Mouse (Mus musculus) ES-E14 (cell line): ENCODE data around the gene Helz2. TPM values are rescaled to one million over a fixed set of nuclear protein-coding genes. Genes with fewer than 3 reads are reported as not detected.

Experiments used
- DNase-seq: peaks from one replicate; pipeline ENCODE4 v3.0.0-alpha.2; 2013; ENCODE audit warnings: low read depth, low spot score
- H3K27ac ChIP-seq: 2 replicates; pipeline ENCODE4 v1.5.1; 2012; ENCODE audit warnings: low read depth, mild to moderate bottlenecking, low read length, moderate library complexity, mixed read lengths; ENCODE audit not compliant: poor library complexity, insufficient read depth, severe bottlenecking
- H3K36me3 ChIP-seq: 2 replicates; pipeline ENCODE4 v1.6.1; 2012; ENCODE audit warnings: mild to moderate bottlenecking, low read length, moderate library complexity, mixed read lengths; ENCODE audit not compliant: control insufficient read depth, poor library complexity, insufficient read depth, severe bottlenecking
- H3K4me1 ChIP-seq, 2 experiments: fragments of 150-350 bp in 1 of 2; sonication (generic) in 1 of 2; 2 replicates each; pipeline ENCODE4 v1.6.1; 2012; ENCODE audit warnings: low read length in 2 of 2, mild to moderate bottlenecking in 1 of 2, mixed read lengths in 1 of 2; ENCODE audit not compliant: control insufficient read depth in 2 of 2, insufficient read depth in 2 of 2, poor library complexity in 1 of 2
- H3K4me3 ChIP-seq, 2 experiments: fragments of 150-350 bp in 1 of 2; sonication (generic) in 1 of 2; 2 replicates each; pipeline ENCODE4 v1.5.1; 2012; ENCODE audit warnings: low read length in 2 of 2, low read depth in 1 of 2, mild to moderate bottlenecking in 1 of 2, mixed read lengths in 1 of 2; ENCODE audit not compliant: insufficient read depth in 1 of 2, poor library complexity in 1 of 2, severe bottlenecking in 1 of 2
- H3K9ac ChIP-seq: 2 replicates; pipeline ENCODE4 v1.6.1; 2012; ENCODE audit warnings: low read depth, mild to moderate bottlenecking, low read length, mixed read lengths; ENCODE audit not compliant: poor library complexity, insufficient read depth, severe bottlenecking
- H3K9me3 ChIP-seq: fragments of 150-350 bp; sonication (generic); 2 replicates; pipeline ENCODE4 v1.6.1; 2012; ENCODE audit warnings: low read depth, mild to moderate bottlenecking, low read length; ENCODE audit not compliant: control insufficient read depth, insufficient read depth
- CHD2 ChIP-seq: IDR thresholded peaks from 2 replicates; pipeline ENCODE4 v1.6.1; 2014; ENCODE audit warnings: mild to moderate bottlenecking, low read depth, low read length, inconsistent platforms
- HCFC1 ChIP-seq: IDR thresholded peaks from 2 replicates; pipeline ENCODE4 v1.6.1; 2012; ENCODE audit warnings: low read length, inconsistent platforms, borderline replicate concordance; ENCODE audit not compliant: insufficient read depth
- MAFK ChIP-seq: IDR thresholded peaks from 2 replicates; pipeline ENCODE4 v1.6.1; 2014; ENCODE audit warnings: mild to moderate bottlenecking, low read depth, low read length, inconsistent platforms; ENCODE audit not compliant: insufficient read depth
- ZC3H11A ChIP-seq: IDR thresholded peaks from 2 replicates; pipeline ENCODE4 v1.6.1; 2012; ENCODE audit warnings: low read depth, mild to moderate bottlenecking, inconsistent platforms, low read length, borderline replicate concordance
- ZNF384 ChIP-seq: IDR thresholded peaks from 2 replicates; pipeline ENCODE4 v1.6.1; 2012; ENCODE audit warnings: low read depth, low read length, inconsistent platforms
- in situ Hi-C, 2 experiments: fragments of 600-800 bp; cut with MboI; formaldehyde crosslinking; loops; one replicate each; pipeline ENCODE4 v1.15.1; 2025; ENCODE audit warnings: low sequenced_read_pairs in 2 of 2, inconsistent platforms in 1 of 2; ENCODE audit not compliant: unreplicated experiment in 2 of 2
- total RNA-seq: library from RNA; depleted of rRNA; stranded (reverse); fragments of 300-350 nt; gene quantifications from 2 replicates; pipeline ENCODE4 v1.2.3, GENCODE M21; 2012

Gene Helz2
- total RNA-seq, 1 experiment = 2.2 TPM

- Histone ChIP-seq H3K36me3 (peaks cover 6% of the 10 kb centered on the region; the same call in 1 of the 2 replicates), H3K9me3 (no peaks in the 10 kb centered on the region), H3K4me3 (peak overlapping the region in 1 of 2 experiments; percentile 32; a peak in 1 of 4 replicates), H3K27ac (peak overlapping the region; percentile 88; the same call in 1 of the 2 replicates), H3K9ac (peak overlapping the region; percentile 38; the same call in 1 of the 2 replicates), H3K4me1 (peaks cover 2 to 4% of the 10 kb centered on the region in 2 experiments; a peak in 2 of 4 replicates)
- DNase-seq = no peak
- in situ Hi-C loops = no loop called here
- no peak for TF ChIP-seq ZC3H11A
- TF ChIP-seq ZNF384 = no peak
- no peak for TF ChIP-seq MAFK
- TF ChIP-seq CHD2 = no peak
- TF ChIP-seq HCFC1 = no peak
Observed at GRCm38 (mm10) chr2:181189321-181189720, 52.5 kb downstream of the Helz2 start.

GRCm38 (mm10) chr2:181188681-181189080, 53.1 kb downstream of the Helz2 start:
- no peak for TF ChIP-seq ZNF384
- no peak for TF ChIP-seq ZC3H11A
- TF ChIP-seq CHD2 = no peak
- TF ChIP-seq MAFK = no peak
- TF ChIP-seq HCFC1 = no peak
- Histone ChIP-seq H3K27ac (peak overlapping the region; percentile 88), H3K4me3 (peak overlapping the region; percentile 20 to 81), H3K9me3 (no peaks in the 10 kb centered on the region), H3K9ac (peak overlapping the region; percentile 56; the same call in 1 of the 2 replicates), H3K4me1 (peaks cover 2 to 4% of the 10 kb centered on the region in 2 experiments; a peak in 2 of 4 replicates), H3K36me3 (peaks cover 6% of the 10 kb centered on the region; the same call in 1 of the 2 replicates)
- in situ Hi-C loops = no loop called here
- DNase-seq = peak; percentile 79

- Histone ChIP-seq H3K4me1 (peaks cover 2 to 4% of the 10 kb centered on the region in 2 experiments; a peak in 2 of 4 replicates), H3K36me3 (peaks cover 6% of the 10 kb centered on the region; the same call in 1 of the 2 replicates), H3K9ac (peak within 1 kb of the TSS; percentile 84), H3K9me3 (no peaks in the 10 kb centered on the region), H3K4me3 (peak within 1 kb of the TSS; percentile 74 to 81), H3K27ac (peak within 1 kb of the TSS; percentile 92)
- peak; percentile 86 for DNase-seq
- in situ Hi-C loops = no loop called here
- TF ChIP-seq ZNF384 = no peak
- TF ChIP-seq HCFC1 = peak; percentile 24; the same call in 1 of the 2 replicates
- no peak for TF ChIP-seq ZC3H11A
Observed at GRCm38 (mm10) chr2:181187121-181188000, 54.5 kb downstream of the Helz2 start, which contains the start of gene Ppdpf. Gene Ppdpf, plus strand, starts transcription at chr2:181187247.

- peak overlapping the region; percentile 84 for H3K9ac ChIP-seq
- TF ChIP-seq MAFK = no peak
- TF ChIP-seq ZNF384 = no peak
- TF ChIP-seq HCFC1 = 0 out of 2 replicates have a peak, but pooled peaks have one; percentile 40
- no peak for TF ChIP-seq CHD2
- TF ChIP-seq ZC3H11A = peak; percentile 86
- no peaks in the 10 kb centered on the region for H3K9me3 ChIP-seq
- H3K4me3 ChIP-seq = peak overlapping the region; percentile 74 to 81
- peak overlapping the region; percentile 92 for H3K27ac ChIP-seq
- peaks cover 6% of the 10 kb centered on the region; the same call in 1 of the 2 replicates for H3K36me3 ChIP-seq
- in situ Hi-C loops = no loop called here
- DNase-seq = peak; percentile 86
- peaks cover 2 to 4% of the 10 kb centered on the region in 2 experiments; a peak in 2 of 4 replicates for H3K4me1 ChIP-seq
Observed at GRCm38 (mm10) chr2:181186635-181187034, 55.2 kb downstream of the Helz2 start.
